Mouse (Mus musculus) left cerebral cortex, adult 8-10 months (tissue): ENCODE data around the gene Hmgb3. TPM values are rescaled to one million over a fixed set of nuclear protein-coding genes. Genes with fewer than 3 reads are reported as not detected.
"Not testable (repeated sequence)": the region's sequence is repeated elsewhere in the genome, so short reads cannot be mapped to it uniquely, and the experiment has no call there.

Experiments
- DNase-seq, 2 experiments: peaks; one replicate each; pipeline ENCODE4 v3.0.0; 2022; ENCODE audit warnings: low spot score in 2 of 2
- total RNA-seq, 4 experiments: library from RNA; stranded (reverse); gene quantifications; 2 replicates each; pipeline ENCODE4 v1.2.4; 2022

Gene Hmgb3
- total RNA-seq = 10 to 100 TPM; 33.4 to 46.0 (median 44.5) TPM

- DNase-seq = peak; percentile 36 to 82
These were observed at the start of gene Hmgb3 for GRCm38 (mm10) chrX:71555415-71556114. Hmgb3 (plus strand) TSS chrX:71555918.

- DNase-seq = not testable (repeated sequence)
These were observed 49.1 kb upstream of the Hmgb3 start for GRCm38 (mm10) chrX:71506591-71506990.

GRCm38 (mm10) chrX:71519252-71519651 is 36.5 kb upstream of the Hmgb3 start:
- no peak for DNase-seq

- no peak for DNase-seq
These were observed 32.8 kb upstream of the Hmgb3 start for GRCm38 (mm10) chrX:71522889-71523288.

GRCm38 (mm10) chrX:71524310-71524709 is 31.4 kb upstream of the Hmgb3 start:
- DNase-seq = no peak

GRCm38 (mm10) chrX:71525593-71526299 is 30.0 kb upstream of the Hmgb3 start:
- no peak for DNase-seq

GRCm38 (mm10) chrX:71527461-71527860 is 28.3 kb upstream of the Hmgb3 start:
- no peak for DNase-seq

GRCm38 (mm10) chrX:71528150-71528549 is 27.6 kb upstream of the Hmgb3 start:
- no peak for DNase-seq

- no peak for DNase-seq
These were observed 27.1 kb upstream of the Hmgb3 start for GRCm38 (mm10) chrX:71528646-71529045.

- DNase-seq = no peak
These were observed 23.1 kb upstream of the Hmgb3 start for GRCm38 (mm10) chrX:71532635-71533034.

GRCm38 (mm10) chrX:71534102-71534501 is 21.6 kb upstream of the Hmgb3 start:
- no peak for DNase-seq

- DNase-seq = no peak
These were observed 17.9 kb upstream of the Hmgb3 start for GRCm38 (mm10) chrX:71537791-71538190.

GRCm38 (mm10) chrX:71540821-71541510 is 14.8 kb upstream of the Hmgb3 start:
- DNase-seq = no peak

- no peak for DNase-seq
These were observed 11.0 kb upstream of the Hmgb3 start for GRCm38 (mm10) chrX:71544731-71545130.

- DNase-seq = no peak
These were observed 10.6 kb upstream of the Hmgb3 start for GRCm38 (mm10) chrX:71545163-71545562.

- DNase-seq = peak in 1 of 2 experiments; percentile 8
These were observed 610 bp downstream of the Hmgb3 start for GRCm38 (mm10) chrX:71556115-71556941.

GRCm38 (mm10) chrX:71556965-71557491 is 1.3 kb downstream of the Hmgb3 start:
- DNase-seq = no peak

GRCm38 (mm10) chrX:71559336-71559735 is 3.6 kb downstream of the Hmgb3 start:
- DNase-seq = no peak

- no peak for DNase-seq
These were observed 5.1 kb downstream of the Hmgb3 start for GRCm38 (mm10) chrX:71560796-71561195.

GRCm38 (mm10) chrX:71573132-71573900 is 17.6 kb downstream of the Hmgb3 start:
- no peak for DNase-seq
